8 mouse cellular contexts compared by ENCODE assay signal in the genomic region with DNA sequence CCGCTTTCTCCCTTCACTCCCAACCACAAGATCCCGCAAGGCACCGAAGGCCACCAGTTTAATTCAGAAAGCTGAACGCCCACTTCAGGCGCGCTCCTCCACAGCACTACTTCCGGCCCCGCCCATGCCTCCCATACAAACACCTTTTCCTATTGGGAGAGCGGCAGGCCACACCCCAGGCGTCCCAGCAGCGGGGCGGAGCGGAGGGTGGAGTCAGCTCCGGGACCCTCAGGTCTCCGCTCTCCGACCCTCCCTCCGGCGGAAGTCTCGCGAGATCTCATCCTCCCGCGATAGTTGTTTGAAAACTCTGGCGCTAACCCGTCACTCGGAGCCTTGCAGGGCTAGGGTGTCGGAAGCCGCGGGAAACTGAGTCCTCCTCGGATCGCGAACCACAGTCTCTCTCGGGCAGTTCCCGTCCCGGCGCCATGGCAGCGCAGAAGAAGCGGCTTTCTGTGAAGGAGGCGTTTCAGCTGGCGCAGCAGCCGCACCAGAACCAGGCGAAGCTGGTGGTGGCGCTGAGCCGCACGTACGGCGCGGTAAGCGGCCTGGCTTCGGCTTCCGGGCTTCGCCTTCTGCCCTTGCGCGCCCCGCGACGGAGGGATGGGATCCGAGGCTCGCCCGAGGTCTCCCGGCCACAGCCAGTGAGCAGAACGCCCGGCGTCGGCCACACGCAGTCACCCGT. TPM values are rescaled to one million over a fixed set of nuclear protein-coding genes. Genes with fewer than 3 reads are reported as not detected.
DNase-seq lines count a peak whose midpoint lies in the region; ATAC-seq and TF ChIP-seq lines count a peak whose summit lies in the region.

TSS of gene Ncapg (plus strand) at position 322 of the 682 bp plus-strand sequence.

- ATAC-seq in forebrain, embryonic 11.5 days (replicated peaks; ENCODE audit: low FRiP score): peak; percentile 100
- peak; percentile 100 for ATAC-seq in heart, embryonic 16.5 days (replicated peaks; ENCODE audit: extremely low read depth, insufficient read depth, low FRiP score)
- ATAC-seq in liver, embryonic 15.5 days (ENCODE audit: insufficient read depth): peak; percentile 99
- peak; percentile 100 for ATAC-seq in neural tube, embryonic 12.5 days (ENCODE audit: low FRiP score, low read depth)

- peak within 1 kb of the TSS; percentile 98 for H3K4me2 ChIP-seq in CH12.LX (ENCODE audit: insufficient read depth, low read depth, poor library complexity, severe bottlenecking)
- H3K4me2 ChIP-seq in forebrain, embryonic 11.5 days (ENCODE audit: low read depth, low read length, severe bottlenecking): peak within 1 kb of the TSS; percentile 74
- peak within 1 kb of the TSS; percentile 96 for H3K4me2 ChIP-seq in heart, embryonic 16.5 days (ENCODE audit: low read depth, low read length)
- peak within 1 kb of the TSS; percentile 92 for H3K4me2 ChIP-seq in liver, embryonic 15.5 days
- H3K4me2 ChIP-seq in neural tube, embryonic 12.5 days (replicated peaks): peak within 1 kb of the TSS; percentile 98

- H3K36me3 ChIP-seq in CH12.LX (replicated peaks in 1 of 2; ENCODE audit: control insufficient read depth in 1 of 2, insufficient read depth in 1 of 2, low read length in 1 of 2): peaks cover 0 to 8% of the 10 kb centered on the region in 2 experiments
- H3K36me3 ChIP-seq in forebrain, embryonic 11.5 days (ENCODE audit: control insufficient read depth, insufficient read depth, low read length): no peaks in the 10 kb centered on the region
- peaks cover 4% of the 10 kb centered on the region; the same call in 1 of the 2 replicates for H3K36me3 ChIP-seq in heart, embryonic 16.5 days (ENCODE audit: control insufficient read depth, insufficient read depth)
- H3K36me3 ChIP-seq in liver, embryonic 15.5 days (replicated peaks): peaks cover 13% of the 10 kb centered on the region
- H3K36me3 ChIP-seq in neural tube, embryonic 12.5 days: no peaks in the 10 kb centered on the region

- no peak for TF ChIP-seq CTCF in CH12.LX (conservative IDR thresholded peaks at IDR 0.05 in 1 of 2, IDR thresholded peaks at IDR 0.05 in 1 of 2; ENCODE audit: low read depth in 2 of 2, low read length in 2 of 2)

- dilution Hi-C loops in CH12.LX (cut with MboI; ENCODE audit: extremely low pct_ligation_motif_present, extremely low pct_unique_long_range_greater_than_20kb, low sequenced_read_pairs): no loop called here

- peaks cover 22% of the 10 kb centered on the region for H3K79me2 ChIP-seq in CH12.LX (replicated peaks; ENCODE audit: control insufficient read depth, extremely low read depth, insufficient read depth, poor library complexity, severe bottlenecking)

- no peaks in the 10 kb centered on the region for H3K27me3 ChIP-seq in CH12.LX (replicated peaks)
- no peaks in the 10 kb centered on the region for H3K27me3 ChIP-seq in forebrain, embryonic 11.5 days (ENCODE audit: control insufficient read depth, insufficient read depth, low read length)
- H3K27me3 ChIP-seq in heart, embryonic 16.5 days (ENCODE audit: control insufficient read depth, insufficient read depth, low read length): no peaks in the 10 kb centered on the region
- no peaks in the 10 kb centered on the region for H3K27me3 ChIP-seq in liver, embryonic 15.5 days
- H3K27me3 ChIP-seq in neural tube, embryonic 12.5 days (replicated peaks): no peaks in the 10 kb centered on the region

- no peak for TF ChIP-seq RAD21 in CH12.LX (IDR thresholded peaks at IDR 0.05; ENCODE audit: low read depth, low read length)

- no peak for TF ChIP-seq EP300 in CH12.LX (IDR thresholded peaks at IDR 0.05; ENCODE audit: low read length)

- H3K9ac ChIP-seq in CH12.LX (ENCODE audit: insufficient read depth, low read depth): peak within 1 kb of the TSS; percentile 92
- peak within 1 kb of the TSS; percentile 86 for H3K9ac ChIP-seq in forebrain, embryonic 11.5 days (ENCODE audit: low read length)
- peak within 1 kb of the TSS; percentile 87 for H3K9ac ChIP-seq in heart, embryonic 16.5 days (ENCODE audit: low read length)
- peak within 1 kb of the TSS; percentile 89 for H3K9ac ChIP-seq in liver, embryonic 15.5 days
- H3K9ac ChIP-seq in neural tube, embryonic 12.5 days: peak within 1 kb of the TSS; percentile 78

- TF ChIP-seq POLR2A in CH12.LX (IDR thresholded peaks at IDR 0.05; ENCODE audit: low read depth, low read length): peak; percentile 97

- peaks cover 0 to 17% of the 10 kb centered on the region in 2 experiments; a peak in 2 of 4 replicates for H3K4me1 ChIP-seq in CH12.LX (ENCODE audit: control insufficient read depth in 1 of 2, insufficient read depth in 2 of 2)
- H3K4me1 ChIP-seq in forebrain, embryonic 11.5 days (replicated peaks; ENCODE audit: control insufficient read depth, insufficient read depth, low read length): no peaks in the 10 kb centered on the region; the same call in 1 of the 2 replicates
- peaks cover 11% of the 10 kb centered on the region; the same call in 1 of the 2 replicates for H3K4me1 ChIP-seq in heart, embryonic 16.5 days (ENCODE audit: control insufficient read depth, insufficient read depth, low read length)
- H3K4me1 ChIP-seq in liver, embryonic 15.5 days (replicated peaks): peaks cover 13% of the 10 kb centered on the region
- H3K4me1 ChIP-seq in neural tube, embryonic 12.5 days: peaks cover 4% of the 10 kb centered on the region; the same call in 1 of the 2 replicates

- DNase-seq in CH12.LX (ENCODE audit: extremely low read depth): peak; percentile 99
- DNase-seq in c-Kit-positive CD71-positive TER-119-negative erythroid progenitor cells, embryonic 14.5 days (ENCODE audit: low read depth): peak; percentile 99
- DNase-seq in forebrain, embryonic 11.5 days (ENCODE audit: low spot score): peak; percentile 100
- peak; percentile 99 to 100 for DNase-seq in kidney, postnatal 36 days
- DNase-seq in telencephalon, adult 2 months (ENCODE audit: low read depth, low spot score): peak; percentile 93

- in situ Hi-C loops in CH12.LX (cut with MboI; ENCODE audit: low pct_ligation_motif_present, low pct_unique_long_range_greater_than_20kb, low sequenced_read_pairs): loop anchor here (5.0 to 10.0 kb wide), 2 partner anchors 137 to 195 kb away; no protein-coding TSS in a partner anchor

- WGBS in forebrain, embryonic 11.5 days: under 1% methylated on average over 64 of the region's 66 CpGs
- WGBS in heart, embryonic 16.5 days: under 1% methylated on average over 66 of the region's 66 CpGs
- under 1% methylated on average over 66 of the region's 66 CpGs for WGBS in liver, embryonic 15.5 days (ENCODE audit: insufficient replicate concordance)
- under 1% methylated on average over 66 of the region's 66 CpGs for WGBS in neural tube, embryonic 12.5 days

- H3K27ac ChIP-seq in CH12.LX (ENCODE audit: insufficient read depth, low read depth): peak within 1 kb of the TSS; percentile 90
- peak within 1 kb of the TSS; percentile 91 for H3K27ac ChIP-seq in forebrain, embryonic 11.5 days (ENCODE audit: low read depth, low read length)
- H3K27ac ChIP-seq in heart, embryonic 16.5 days (ENCODE audit: low read length): peak within 1 kb of the TSS; percentile 84
- H3K27ac ChIP-seq in liver, embryonic 15.5 days (replicated peaks): peak within 1 kb of the TSS; percentile 93
- H3K27ac ChIP-seq in neural tube, embryonic 12.5 days: peak within 1 kb of the TSS; percentile 64; the same call in 1 of the 2 replicates

- no peaks in the 10 kb centered on the region for H3K9me3 ChIP-seq in CH12.LX (replicated peaks; ENCODE audit: low read length)
- H3K9me3 ChIP-seq in forebrain, embryonic 11.5 days (ENCODE audit: control insufficient read depth, low read length): no peaks in the 10 kb centered on the region
- H3K9me3 ChIP-seq in heart, embryonic 16.5 days (replicated peaks; ENCODE audit: control insufficient read depth, low read length): no peaks in the 10 kb centered on the region
- H3K9me3 ChIP-seq in liver, embryonic 15.5 days (replicated peaks): no peaks in the 10 kb centered on the region
- no peaks in the 10 kb centered on the region for H3K9me3 ChIP-seq in neural tube, embryonic 12.5 days

- H3K4me3 ChIP-seq in CH12.LX (replicated peaks in 1 of 3; ENCODE audit: low read depth in 2 of 3, low read length in 2 of 3, poor library complexity in 1 of 3): peak within 1 kb of the TSS; percentile 90 to 94 (median 90)
- H3K4me3 ChIP-seq in forebrain, embryonic 11.5 days (ENCODE audit: low read depth, low read length): peak within 1 kb of the TSS; percentile 67
- H3K4me3 ChIP-seq in heart, embryonic 16.5 days (ENCODE audit: low read length): peak within 1 kb of the TSS; percentile 89
- H3K4me3 ChIP-seq in liver, embryonic 15.5 days (replicated peaks): peak within 1 kb of the TSS; percentile 91
- H3K4me3 ChIP-seq in neural tube, embryonic 12.5 days: peak within 1 kb of the TSS; percentile 61

TF ChIP-seq in CH12.LX, 34 proteins besides CTCF, POLR2A, EP300 and RAD21 (continues in another document):
- TF ChIP-seq SIN3A (IDR thresholded peaks at IDR 0.05; ENCODE audit: low read length): peak; percentile 85
- peak; percentile 80; the same call in 1 of the 2 replicates for TF ChIP-seq E2F4 (IDR thresholded peaks at IDR 0.05; ENCODE audit: insufficient replicate concordance, low read depth, low read length)
- no peak for TF ChIP-seq CHD1 (IDR thresholded peaks at IDR 0.05; ENCODE audit: low read depth, low read length)
- TF ChIP-seq MEF2A (IDR thresholded peaks at IDR 0.05; ENCODE audit: borderline replicate concordance, low read depth, low read length): 0 out of 2 replicates have a peak, but pooled peaks have one; percentile 38
- TF ChIP-seq MYC (IDR thresholded peaks at IDR 0.05; ENCODE audit: low read depth, low read length): no peak
- TF ChIP-seq CHD2 (IDR thresholded peaks at IDR 0.05; ENCODE audit: low read length): peak; percentile 99
- peak; percentile 68 for TF ChIP-seq IRF4 (IDR thresholded peaks at IDR 0.05; ENCODE audit: low read depth, low read length)
- TF ChIP-seq NELFE (IDR thresholded peaks at IDR 0.05; ENCODE audit: low read depth, low read length): peak; percentile 98
- peak; percentile 96 for TF ChIP-seq ZMIZ1 (IDR thresholded peaks at IDR 0.05; ENCODE audit: low read depth, low read length)
- no peak for TF ChIP-seq SMC3 (IDR thresholded peaks at IDR 0.05; ENCODE audit: low read depth, low read length)
- TF ChIP-seq TCF12 (IDR thresholded peaks at IDR 0.05; ENCODE audit: low read depth, low read length): peak; percentile 89
- TF ChIP-seq ELF1 (IDR thresholded peaks at IDR 0.05; ENCODE audit: low read depth, low read length): peak; percentile 82
- TF ChIP-seq USF1 (IDR thresholded peaks at IDR 0.05; ENCODE audit: low read depth, low read length): no peak
- TF ChIP-seq ZNF384 (IDR thresholded peaks at IDR 0.05; ENCODE audit: low read depth, low read length): no peak

RNA-seq across cellular contexts. Expression of gene Ncapg, which starts in this region (rescaled TPM):
- 58.9 and 63.9 TPM in 2 replicates for total RNA-seq in CH12.LX (2012; rRNA removed)
- total RNA-seq in CH12.LX (2014; rRNA removed): 95.5 and 113 TPM in 2 replicates
- 66.7 and 69.6 TPM in 2 replicates for polyA plus RNA-seq in CH12.LX (2012; ENCODE audit: insufficient read length, low read depth)
- polyA plus RNA-seq in forebrain, embryonic 11.5 days (2014; fragmentation: Nextera tagmentation; extraction: Ambion mirVana): 86.3 and 101 TPM in 2 replicates
- 31.2 and 34.2 TPM in 2 replicates for polyA plus RNA-seq in heart, embryonic 16.5 days (2015; fragmentation: Nextera tagmentation; extraction: Ambion mirVana)
- 44.5 and 47.7 TPM in 2 replicates for polyA plus RNA-seq in liver, embryonic 15.5 days (2015; fragmentation: Nextera tagmentation; extraction: Ambion mirVana)
- polyA plus RNA-seq in neural tube, embryonic 12.5 days (2016; fragmentation: Nextera tagmentation; extraction: Ambion mirVana): 38.6 and 40.5 TPM in 2 replicates

Comparison
In these comparisons a context has a peak if more than half of its experiments do, and no peak if none do; other contexts are left out.
1. Peak in every context shown above with its lines: DNase-seq, ATAC-seq, H3K4me3 ChIP-seq and H3K27ac ChIP-seq.